Comparison of ENCODE assay signal across 4 mouse cellular contexts in the genomic region with DNA sequence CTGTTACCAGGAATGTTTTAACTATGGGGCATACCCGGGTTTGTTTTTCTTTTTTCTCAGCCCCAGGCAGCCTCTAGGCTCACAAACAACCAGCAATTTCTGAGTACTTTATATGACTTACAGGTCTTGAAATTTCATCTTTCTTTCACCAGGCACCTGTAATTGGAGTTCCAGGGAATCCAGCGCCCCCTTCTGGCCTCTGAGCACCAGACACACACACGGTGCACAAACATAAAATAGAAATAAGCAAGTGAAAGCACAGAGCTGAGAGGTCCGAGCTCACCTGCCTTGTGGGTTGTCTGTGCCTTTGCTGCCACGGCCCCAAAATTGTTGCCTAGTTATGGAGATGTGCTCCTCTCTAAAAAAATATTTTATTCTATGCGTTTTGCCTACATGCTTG. TPM values are rescaled to one million over a fixed set of nuclear protein-coding genes. Genes with fewer than 3 reads are reported as not detected.
"Had no signal": no experiment of that assay in that cellular context is flagged by ENCODE, and none has a peak within 500 bp of the region (broad histone marks: within the 10 kb centered on the region; RNA-seq: fewer than 3 reads in every experiment).

No protein-coding gene starts in this region.

RNA-seq across cellular contexts. Expression of a gene that starts 8.0 kb away (rescaled TPM):
- total RNA-seq: megakaryocyte, adult 5-6 weeks had no signal
- polyA plus RNA-seq: myocyte; neural tube, embryonic 11.5 days; small intestine, adult 2 months had no signal
